Mouse (Mus musculus) v-Abl transformed pro-B cells (cell line): Measurements from ENCODE around the gene Tubgcp3.

Source experiments
- in situ Hi-C, 2 experiments: fragments of 400-800 bp; cut with MboI; formaldehyde crosslinking; loops; one replicate each; pipeline ENCODE4 v1.15.1; 2025; ENCODE audit not compliant: unreplicated experiment in 2 of 2

Tubgcp3 gene

GRCm38 (mm10) chr8:12672056-12672881 is at the start of gene Tubgcp3:
Tubgcp3 (minus strand) TSS chr8:12672248.
- in situ Hi-C loops = loop anchor here (5.0 to 25.0 kb wide), 5 partner anchors 915 to 1247 kb away; partner anchors contain the start of genes Coprs (in 1 of the 2) and Upf3a (in 1 of the 2)

- in situ Hi-C loops = no loop called here
Observed at GRCm38 (mm10) chr8:12719091-12719490, 47.0 kb upstream of the Tubgcp3 start.

GRCm38 (mm10) chr8:12715861-12716585 is 44.0 kb upstream of the Tubgcp3 start:
- in situ Hi-C loops = no loop called here

DNA sequence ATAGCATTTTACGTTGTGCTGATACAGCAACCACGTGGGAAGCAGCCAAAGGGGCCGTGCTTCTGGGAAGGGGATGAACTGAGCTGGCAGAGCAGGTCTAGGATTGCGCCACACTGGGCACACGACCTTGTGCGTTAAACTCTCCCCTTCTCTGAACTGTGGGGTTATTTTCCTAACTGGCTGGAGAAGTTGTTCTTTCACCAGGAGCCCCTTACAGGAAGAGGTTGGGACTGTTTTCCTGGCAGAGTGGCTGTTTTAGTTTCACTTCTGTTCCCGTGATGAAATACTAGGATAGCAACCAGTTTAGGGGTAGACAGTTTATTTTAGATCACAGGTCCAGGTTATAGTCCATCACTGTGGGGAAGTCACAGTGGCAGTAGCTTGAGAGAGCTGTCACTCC is 39.6 kb upstream of the Tubgcp3 start:
- in situ Hi-C loops = no loop called here

GRCm38 (mm10) chr8:12703597-12703996 is 31.5 kb upstream of the Tubgcp3 start:
- in situ Hi-C loops = no loop called here

DNA sequence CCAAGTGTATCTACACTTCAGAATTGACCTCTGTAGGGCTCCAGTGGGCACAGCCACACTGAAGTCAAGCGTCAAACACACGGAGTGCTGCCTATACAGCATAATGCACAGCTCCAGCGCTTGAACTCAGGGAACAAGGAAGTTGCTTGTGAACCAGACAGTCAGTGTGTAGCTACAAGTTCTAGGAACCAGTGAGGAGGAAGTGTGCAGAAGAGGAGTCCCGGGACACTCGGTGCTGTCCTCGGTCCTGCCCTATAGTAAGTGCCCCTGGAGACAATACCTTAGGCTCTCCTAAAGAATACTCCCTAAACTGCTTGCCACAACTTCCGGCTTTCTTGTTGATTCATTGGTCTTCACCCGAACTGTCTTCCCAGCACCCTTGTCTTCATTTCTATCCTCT is 30.2 kb upstream of the Tubgcp3 start:
- in situ Hi-C loops = no loop called here

GRCm38 (mm10) chr8:12698660-12699277 is 26.7 kb upstream of the Tubgcp3 start:
- in situ Hi-C loops = no loop called here

GRCm38 (mm10) chr8:12688851-12689250 is 16.8 kb upstream of the Tubgcp3 start:
- in situ Hi-C loops = no loop called here

DNA sequence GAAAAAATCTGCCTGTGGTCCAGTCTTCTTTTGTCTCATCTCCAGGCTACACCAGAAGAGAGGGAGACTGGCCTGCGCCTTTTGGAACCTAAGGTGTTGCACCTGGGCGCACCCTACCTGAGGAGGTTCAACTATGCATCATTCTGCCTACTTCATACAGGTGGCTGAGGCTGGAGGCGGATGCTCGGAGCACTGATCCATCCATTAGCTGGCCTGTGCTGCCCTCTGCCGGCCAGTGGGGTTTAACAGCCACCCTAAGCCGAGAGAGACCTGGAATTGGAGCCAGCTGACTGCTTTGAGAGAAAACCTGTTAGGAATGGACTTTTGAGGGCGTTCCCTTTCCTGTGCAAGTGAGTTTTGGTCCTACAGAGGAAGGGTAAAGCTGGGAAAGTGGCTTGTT is 5.5 kb upstream of the Tubgcp3 start:
- in situ Hi-C loops = loop anchor here (5.0 to 10.0 kb wide), 2 partner anchors 720 to 1253 kb away; no protein-coding TSS in a partner anchor

DNA sequence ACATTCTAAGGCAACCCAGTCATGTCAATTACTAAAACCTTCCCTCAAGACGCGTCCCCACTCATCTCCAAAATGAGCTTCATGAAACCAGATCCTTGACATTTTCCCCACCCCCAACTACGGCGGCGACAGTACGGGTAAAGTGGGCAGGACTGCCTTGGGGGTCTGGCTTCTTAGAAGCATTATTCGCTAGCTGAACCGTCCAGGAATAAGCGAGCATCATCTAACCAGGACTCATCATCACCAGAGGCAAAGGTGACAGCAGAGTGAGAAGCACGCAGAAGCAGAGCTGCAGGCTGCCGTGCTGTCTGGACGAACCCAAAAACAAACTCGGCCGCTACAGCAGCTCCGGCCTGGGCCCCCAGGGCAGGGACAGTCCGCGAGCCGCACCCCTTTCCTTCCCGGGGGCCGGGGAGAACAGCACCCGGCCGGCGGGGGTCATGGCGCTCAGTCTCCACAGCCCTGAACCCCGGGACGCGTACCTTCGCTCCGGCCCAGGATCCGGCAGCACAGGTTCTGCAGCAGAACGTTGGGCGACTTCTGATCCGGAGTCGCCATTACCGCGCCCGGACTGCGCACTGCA is 484 bp downstream of the Tubgcp3 start:
- in situ Hi-C loops = loop anchor here (5.0 to 25.0 kb wide), 5 partner anchors 914 to 1247 kb away; partner anchors contain the start of genes Coprs (in 1 of the 2) and Upf3a (in 1 of the 2)

GRCm38 (mm10) chr8:12670965-12671364 is 1.1 kb downstream of the Tubgcp3 start:
- in situ Hi-C loops = loop anchor here (5.0 to 25.0 kb wide), 5 partner anchors 914 to 1246 kb away; partner anchors contain the start of genes Coprs (in 1 of the 2) and Upf3a (in 1 of the 2)

GRCm38 (mm10) chr8:12668832-12669231 is 3.2 kb downstream of the Tubgcp3 start:
- in situ Hi-C loops = loop anchor here (25.0 kb wide), 3 partner anchors 1118 to 1232 kb away; partner anchors contain the start of genes Coprs (in 1 of the 2) and Upf3a (in 1 of the 2)

DNA sequence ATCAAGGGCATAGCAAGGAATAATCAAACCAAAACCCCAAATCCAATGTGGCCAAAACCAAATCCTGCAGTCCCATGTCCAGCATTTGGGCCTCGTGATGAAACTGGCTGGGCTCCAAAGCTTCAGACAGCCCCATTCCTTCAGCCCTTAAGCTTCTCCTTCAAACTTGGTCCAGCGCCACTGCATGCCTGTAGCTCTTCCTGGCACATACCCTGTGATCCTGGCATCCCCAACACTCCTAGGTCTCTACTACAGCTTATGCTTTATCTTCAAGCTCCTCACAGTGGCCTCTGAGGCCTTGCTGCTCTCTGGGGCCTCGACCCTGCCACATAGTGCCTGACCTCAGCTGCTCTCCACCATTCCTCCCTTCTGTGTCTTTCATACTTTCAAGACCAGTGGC is 5.5 kb downstream of the Tubgcp3 start:
- in situ Hi-C loops = loop anchor here (25.0 kb wide), 3 partner anchors 1121 to 1229 kb away; partner anchors contain the start of genes Coprs (in 1 of the 2) and Upf3a (in 1 of the 2)

- in situ Hi-C loops = loop anchor here (25.0 kb wide), 3 partner anchors 1124 to 1226 kb away; partner anchors contain the start of genes Coprs (in 1 of the 2) and Upf3a (in 1 of the 2)
Observed at GRCm38 (mm10) chr8:12663105-12663456, 9.0 kb downstream of the Tubgcp3 start.

DNA sequence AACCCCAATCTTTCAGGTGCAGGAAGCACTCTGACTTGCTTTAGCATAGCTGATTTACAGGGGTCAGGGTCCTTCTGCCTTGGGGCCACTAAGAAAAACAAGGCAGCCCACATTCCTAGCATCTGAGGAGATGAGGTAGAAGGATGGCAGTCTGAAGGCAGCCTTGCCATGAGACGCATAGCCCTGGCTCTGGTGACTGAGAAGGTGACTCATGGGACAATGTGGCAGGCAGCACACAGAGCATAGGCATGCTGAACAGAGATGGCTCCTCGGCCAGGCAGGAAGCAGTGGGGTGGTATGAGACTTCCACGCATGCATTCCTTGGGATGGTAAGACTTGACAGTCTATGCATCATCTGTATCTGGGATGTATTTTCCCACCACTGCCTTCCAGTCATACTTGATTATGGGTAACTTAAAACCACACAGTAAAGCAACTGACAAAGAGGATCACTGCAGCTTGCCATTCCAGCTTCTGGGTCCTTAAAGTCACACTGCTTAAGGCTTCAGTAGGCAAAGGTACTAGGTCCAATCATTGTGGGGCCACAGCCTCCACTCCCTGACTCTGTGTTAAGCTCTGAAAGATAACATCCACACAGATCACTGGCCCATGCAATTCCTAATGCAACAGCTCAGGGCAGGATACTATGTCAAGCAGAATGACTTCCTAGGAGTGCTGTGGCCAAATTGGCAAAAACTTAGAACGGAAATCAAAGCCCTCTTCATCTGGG is 9.5 kb downstream of the Tubgcp3 start:
- in situ Hi-C loops = loop anchor here (25.0 kb wide), 3 partner anchors 1125 to 1225 kb away; partner anchors contain the start of genes Coprs (in 1 of the 2) and Upf3a (in 1 of the 2)

GRCm38 (mm10) chr8:12657411-12657810 is 14.6 kb downstream of the Tubgcp3 start:
- in situ Hi-C loops = loop anchor here (25.0 kb wide), 3 partner anchors 1130 to 1230 kb away; partner anchors contain the start of genes Coprs (in 1 of the 2) and Upf3a (in 1 of the 2)

- in situ Hi-C loops = loop anchor here (25.0 kb wide), 3 partner anchors 1136 to 1236 kb away; partner anchors contain the start of genes Coprs (in 1 of the 2) and Upf3a (in 1 of the 2)
Observed at GRCm38 (mm10) chr8:12651246-12651645, 20.8 kb downstream of the Tubgcp3 start.

GRCm38 (mm10) chr8:12650495-12650894 is 21.6 kb downstream of the Tubgcp3 start:
- in situ Hi-C loops = loop anchor here (25.0 kb wide), 3 partner anchors 1137 to 1237 kb away; partner anchors contain the start of genes Coprs (in 1 of the 2) and Upf3a (in 1 of the 2)

DNA sequence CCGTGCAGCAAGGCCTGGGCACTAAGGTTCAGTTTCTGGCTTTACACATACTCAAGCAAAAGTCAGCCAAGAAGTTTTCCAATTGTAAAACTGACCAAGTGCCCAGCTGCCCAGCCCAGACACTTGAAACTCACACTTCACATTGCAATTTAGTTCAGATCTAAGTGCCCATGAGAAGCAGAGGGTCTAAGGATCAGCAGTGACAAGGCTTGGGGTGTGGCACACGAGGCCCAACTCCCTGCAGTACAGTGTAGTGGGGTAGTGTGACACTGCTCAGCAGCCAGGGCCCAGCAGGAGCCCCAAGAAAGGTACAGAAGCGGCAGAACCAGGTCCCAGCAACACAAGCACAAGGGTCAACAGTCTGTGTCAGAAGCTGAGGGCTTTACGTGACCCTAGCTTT is 23.1 kb downstream of the Tubgcp3 start:
- in situ Hi-C loops = no loop called here
